Mouse (Mus musculus): ENCODE data around the gene Syt1. TPM values are rescaled to one million over a fixed set of nuclear protein-coding genes. Genes with fewer than 3 reads are reported as not detected.
A peak's percentile ranks its signal among the peaks of the same experiment; 100 is the strongest.

Syt1 gene
- polyA plus RNA-seq, 1 experiment from 2014 or later, result 16.9 TPM

- no peak overlapping the region for H3K9ac ChIP-seq (ENCODE audit: low read length)
- DNase-seq (ENCODE audit: low spot score) (no peak), ATAC-seq (replicated peaks; ENCODE audit: low FRiP score) (no peak)
- no peak overlapping the region for H3K4me2 ChIP-seq (ENCODE audit: low read depth, low read length, severe bottlenecking)
- H3K4me3 ChIP-seq (ENCODE audit: low read depth, low read length), result no peak overlapping the region
- WGBS, result 94% methylated on average over 3 of the region's 3 CpGs
- H3K36me3 ChIP-seq (ENCODE audit: control insufficient read depth, insufficient read depth, low read length), result no peaks in the 10 kb centered on the region
- H3K9me3 ChIP-seq (ENCODE audit: control insufficient read depth, low read length), result no peaks in the 10 kb centered on the region
- no peak overlapping the region for H3K27ac ChIP-seq (ENCODE audit: low read depth, low read length)
- no peaks in the 10 kb centered on the region for H3K27me3 ChIP-seq (ENCODE audit: control insufficient read depth, insufficient read depth, low read length)
- H3K4me1 ChIP-seq (replicated peaks; ENCODE audit: control insufficient read depth, insufficient read depth, low read length), result no peaks in the 10 kb centered on the region
Observed at GRCm38 (mm10) chr10:108724878-108725277, 285.9 kb downstream of the Syt1 start.

- ATAC-seq (replicated peaks; ENCODE audit: low FRiP score) (no peak), DNase-seq (ENCODE audit: low spot score) (no peak)
- H3K9me3 ChIP-seq (ENCODE audit: control insufficient read depth, low read length), result no peaks in the 10 kb centered on the region
- no peak overlapping the region for H3K4me2 ChIP-seq (ENCODE audit: low read depth, low read length, severe bottlenecking)
- H3K27ac ChIP-seq (ENCODE audit: low read depth, low read length), result no peak overlapping the region
- no peak overlapping the region for H3K4me3 ChIP-seq (ENCODE audit: low read depth, low read length)
- no peaks in the 10 kb centered on the region for H3K4me1 ChIP-seq (replicated peaks; ENCODE audit: control insufficient read depth, insufficient read depth, low read length)
- 73% methylated on average over 5 of the region's 5 CpGs for WGBS
- H3K27me3 ChIP-seq (ENCODE audit: control insufficient read depth, insufficient read depth, low read length), result no peaks in the 10 kb centered on the region
- no peak overlapping the region for H3K9ac ChIP-seq (ENCODE audit: low read length)
- H3K36me3 ChIP-seq (ENCODE audit: control insufficient read depth, insufficient read depth, low read length), result no peaks in the 10 kb centered on the region
Observed at GRCm38 (mm10) chr10:108710514-108710913, 300.3 kb downstream of the Syt1 start.

- Histone ChIP-seq H3K27me3 (ENCODE audit: control insufficient read depth, insufficient read depth, low read length) (no peaks in the 10 kb centered on the region), H3K4me2 (ENCODE audit: low read depth, low read length, severe bottlenecking) (no peak overlapping the region), H3K4me1 (replicated peaks; ENCODE audit: control insufficient read depth, insufficient read depth, low read length) (no peaks in the 10 kb centered on the region), H3K4me3 (ENCODE audit: low read depth, low read length) (no peak overlapping the region), H3K36me3 (ENCODE audit: control insufficient read depth, insufficient read depth, low read length) (no peaks in the 10 kb centered on the region), H3K9ac (ENCODE audit: low read length) (no peak overlapping the region), H3K9me3 (ENCODE audit: control insufficient read depth, low read length) (no peaks in the 10 kb centered on the region), H3K27ac (ENCODE audit: low read depth, low read length) (no peak overlapping the region)
- ATAC-seq (replicated peaks; ENCODE audit: low FRiP score), result no peak
- no peak for DNase-seq (ENCODE audit: low spot score)
- WGBS, result 92% methylated on average over 3 of the region's 3 CpGs
Observed at GRCm38 (mm10) chr10:108705658-108706057, 305.1 kb downstream of the Syt1 start.

- no peak overlapping the region for H3K4me3 ChIP-seq (ENCODE audit: low read depth, low read length)
- no peaks in the 10 kb centered on the region for H3K9me3 ChIP-seq (ENCODE audit: control insufficient read depth, low read length)
- H3K36me3 ChIP-seq (ENCODE audit: control insufficient read depth, insufficient read depth, low read length), result no peaks in the 10 kb centered on the region
- ATAC-seq (replicated peaks; ENCODE audit: low FRiP score) (peak; percentile 86), DNase-seq (ENCODE audit: low spot score) (peak; percentile 51)
- WGBS, result 18% methylated on average over 14 of the region's 14 CpGs
- no peaks in the 10 kb centered on the region for H3K4me1 ChIP-seq (replicated peaks; ENCODE audit: control insufficient read depth, insufficient read depth, low read length)
- no peak overlapping the region for H3K9ac ChIP-seq (ENCODE audit: low read length)
- no peak overlapping the region for H3K4me2 ChIP-seq (ENCODE audit: low read depth, low read length, severe bottlenecking)
- H3K27me3 ChIP-seq (ENCODE audit: control insufficient read depth, insufficient read depth, low read length), result no peaks in the 10 kb centered on the region
- H3K27ac ChIP-seq (ENCODE audit: low read depth, low read length), result peak overlapping the region; percentile 80
Observed at GRCm38 (mm10) chr10:108701361-108702128, 309.2 kb downstream of the Syt1 start.

- H3K9me3 ChIP-seq (ENCODE audit: control insufficient read depth, low read length), result no peaks in the 10 kb centered on the region
- no peaks in the 10 kb centered on the region for H3K4me1 ChIP-seq (replicated peaks; ENCODE audit: control insufficient read depth, insufficient read depth, low read length)
- no peaks in the 10 kb centered on the region for H3K36me3 ChIP-seq (ENCODE audit: control insufficient read depth, insufficient read depth, low read length)
- ATAC-seq (replicated peaks; ENCODE audit: low FRiP score), result peak; percentile 56
- DNase-seq (ENCODE audit: low spot score), result no peak
- H3K27ac ChIP-seq (ENCODE audit: low read depth, low read length), result peak within 1 kb of the TSS; percentile 34; the same call in 1 of the 2 replicates
- 94% methylated on average over 9 of the region's 9 CpGs for WGBS
- no peak within 1 kb of the TSS for H3K9ac ChIP-seq (ENCODE audit: low read length)
- H3K4me3 ChIP-seq (ENCODE audit: low read depth, low read length), result no peak within 1 kb of the TSS
- H3K27me3 ChIP-seq (ENCODE audit: control insufficient read depth, insufficient read depth, low read length), result no peaks in the 10 kb centered on the region
- H3K4me2 ChIP-seq (ENCODE audit: low read depth, low read length, severe bottlenecking), result no peak within 1 kb of the TSS
Observed at GRCm38 (mm10) chr10:108699946-108700345, 310.8 kb downstream of the Syt1 start, which contains the start of gene Gm5136. Gene Gm5136 (minus strand): TSS chr10:108700160.

GRCm38 (mm10) chr10:108697062-108697461 lies 313.7 kb downstream of the Syt1 start:
- Histone ChIP-seq H3K9me3 (ENCODE audit: control insufficient read depth, low read length) (no peaks in the 10 kb centered on the region), H3K36me3 (ENCODE audit: control insufficient read depth, insufficient read depth, low read length) (no peaks in the 10 kb centered on the region), H3K27ac (ENCODE audit: low read depth, low read length) (no peak overlapping the region), H3K4me2 (ENCODE audit: low read depth, low read length, severe bottlenecking) (no peak overlapping the region), H3K4me3 (ENCODE audit: low read depth, low read length) (no peak overlapping the region), H3K4me1 (replicated peaks; ENCODE audit: control insufficient read depth, insufficient read depth, low read length) (no peaks in the 10 kb centered on the region), H3K27me3 (ENCODE audit: control insufficient read depth, insufficient read depth, low read length) (no peaks in the 10 kb centered on the region), H3K9ac (ENCODE audit: low read length) (no peak overlapping the region)
- ATAC-seq (replicated peaks; ENCODE audit: low FRiP score) (no peak), DNase-seq (ENCODE audit: low spot score) (no peak)
- WGBS, result 76% methylated on average over 5 of the region's 5 CpGs

GRCm38 (mm10) chr10:108690954-108691353 lies 319.8 kb downstream of the Syt1 start:
- 69% methylated on average over 9 of the region's 9 CpGs for WGBS
- H3K4me2 ChIP-seq (ENCODE audit: low read depth, low read length, severe bottlenecking), result no peak overlapping the region

GRCm38 (mm10) chr10:108686696-108687095 lies 324.1 kb downstream of the Syt1 start:
- WGBS, result 88% methylated on average over 4 of the region's 4 CpGs
- no peak for ATAC-seq (replicated peaks; ENCODE audit: low FRiP score)
- Histone ChIP-seq H3K4me1 (replicated peaks; ENCODE audit: control insufficient read depth, insufficient read depth, low read length) (no peaks in the 10 kb centered on the region), H3K4me2 (ENCODE audit: low read depth, low read length, severe bottlenecking) (no peak overlapping the region), H3K36me3 (ENCODE audit: control insufficient read depth, insufficient read depth, low read length) (no peaks in the 10 kb centered on the region), H3K9me3 (ENCODE audit: control insufficient read depth, low read length) (no peaks in the 10 kb centered on the region), H3K4me3 (ENCODE audit: low read depth, low read length) (no peak overlapping the region), H3K27ac (ENCODE audit: low read depth, low read length) (no peak overlapping the region), H3K27me3 (ENCODE audit: control insufficient read depth, insufficient read depth, low read length) (no peaks in the 10 kb centered on the region), H3K9ac (ENCODE audit: low read length) (no peak overlapping the region)
- no peak for DNase-seq (ENCODE audit: low spot score)

More at GRCm38 (mm10) chr10:108690954-108691353, 319.8 kb downstream of the Syt1 start:
- no peaks in the 10 kb centered on the region for H3K27me3 ChIP-seq (ENCODE audit: control insufficient read depth, insufficient read depth, low read length)
- no peak overlapping the region for H3K27ac ChIP-seq (ENCODE audit: low read depth, low read length)
- H3K9me3 ChIP-seq (ENCODE audit: control insufficient read depth, low read length), result no peaks in the 10 kb centered on the region
- no peaks in the 10 kb centered on the region for H3K36me3 ChIP-seq (ENCODE audit: control insufficient read depth, insufficient read depth, low read length)
- DNase-seq (ENCODE audit: low spot score) (no peak), ATAC-seq (replicated peaks; ENCODE audit: low FRiP score) (peak; percentile 44; the same call in 1 of the 2 replicates)
- H3K4me1 ChIP-seq (replicated peaks; ENCODE audit: control insufficient read depth, insufficient read depth, low read length), result no peaks in the 10 kb centered on the region
- no peak overlapping the region for H3K4me3 ChIP-seq (ENCODE audit: low read depth, low read length)
- H3K9ac ChIP-seq (ENCODE audit: low read length), result no peak overlapping the region
